Mouse (Mus musculus) adrenal gland, adult 18-20 months (tissue): ENCODE measurements at regions not wholly inside any gene's neighbourhood (a gene's known extent, or its start where the extent isn't known, plus 50 kb on each side); places are given as distances from the start of the nearest gene placed in this dataset.

Experiments used
- DNase-seq, 2 experiments: peaks; one replicate each; pipeline ENCODE4 v3.0.0; 2021 to 2022; ENCODE audit warnings: low spot score in 2 of 2

DNA sequence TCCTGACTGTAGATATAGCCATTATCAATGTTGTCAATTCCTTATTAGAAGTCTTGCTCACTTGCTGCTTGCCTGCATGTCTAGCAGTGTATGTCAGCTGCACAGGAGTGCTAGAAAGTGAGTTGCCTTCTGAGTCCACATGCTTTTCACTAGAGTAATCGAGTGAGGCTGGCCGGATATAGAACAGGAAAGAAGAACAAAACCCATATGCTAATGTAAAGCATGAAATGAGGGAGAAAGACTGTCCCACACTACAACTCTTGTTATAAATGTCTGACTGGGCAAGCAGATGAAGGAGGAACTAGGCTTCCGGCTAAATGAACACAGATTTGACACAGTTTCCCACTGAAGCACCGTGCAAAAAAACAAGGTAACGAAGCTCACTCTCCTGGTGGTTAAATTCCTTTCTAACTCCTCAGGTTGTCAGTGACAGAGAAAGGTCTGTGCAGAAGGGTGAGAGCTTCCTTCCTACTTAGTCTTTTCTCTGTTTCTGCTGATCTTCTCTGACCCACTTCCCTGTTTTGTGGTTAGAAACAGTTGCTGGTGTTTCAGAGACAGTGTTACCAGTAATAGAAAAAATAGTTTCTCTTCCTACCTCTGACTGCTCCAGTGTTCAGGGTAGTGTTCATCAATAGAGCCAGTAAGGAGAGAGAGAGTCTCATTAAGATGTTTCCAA lies 399.0 kb downstream of the Atp23 start:
- no peak for DNase-seq

DNA sequence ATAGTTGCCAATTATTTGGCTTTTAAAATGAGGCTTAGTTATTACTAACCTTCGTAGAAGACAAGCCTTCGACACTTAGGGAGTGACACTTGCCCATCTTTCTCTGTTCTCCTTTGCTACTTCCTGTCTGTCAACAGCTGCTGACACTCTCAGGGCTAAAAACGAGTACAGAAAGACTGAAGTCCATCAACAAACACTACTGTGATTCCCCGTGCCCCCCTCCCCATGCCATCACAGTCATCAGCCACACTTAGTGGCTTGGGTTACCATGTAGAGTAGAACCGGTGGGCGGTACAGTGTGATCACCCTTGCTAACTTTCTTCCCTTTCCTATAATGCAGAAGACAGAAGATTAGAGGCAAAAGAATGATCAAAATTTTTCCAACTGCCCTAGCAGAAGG lies 402.4 kb downstream of the Atp23 start:
- no peak for DNase-seq

DNA sequence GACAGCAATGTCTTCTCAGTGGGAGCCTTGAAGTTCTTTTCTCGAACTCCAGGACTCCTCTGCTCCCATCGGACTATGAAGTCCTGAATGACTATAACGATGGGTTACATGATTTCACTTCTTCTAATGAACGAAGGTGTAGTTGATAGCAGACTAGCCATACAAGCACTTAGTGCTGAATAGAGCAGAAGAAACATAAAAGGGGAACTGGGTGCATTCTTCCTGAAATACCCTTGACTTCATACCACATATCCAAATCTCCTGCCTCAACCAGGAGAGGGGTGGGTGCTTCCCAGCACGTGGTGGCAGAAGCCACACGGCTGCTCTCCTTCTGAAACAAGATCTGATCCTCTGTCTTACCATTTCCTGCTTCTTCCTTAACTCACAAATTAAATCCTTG lies 407.4 kb downstream of the Atp23 start:
- no peak for DNase-seq

DNA sequence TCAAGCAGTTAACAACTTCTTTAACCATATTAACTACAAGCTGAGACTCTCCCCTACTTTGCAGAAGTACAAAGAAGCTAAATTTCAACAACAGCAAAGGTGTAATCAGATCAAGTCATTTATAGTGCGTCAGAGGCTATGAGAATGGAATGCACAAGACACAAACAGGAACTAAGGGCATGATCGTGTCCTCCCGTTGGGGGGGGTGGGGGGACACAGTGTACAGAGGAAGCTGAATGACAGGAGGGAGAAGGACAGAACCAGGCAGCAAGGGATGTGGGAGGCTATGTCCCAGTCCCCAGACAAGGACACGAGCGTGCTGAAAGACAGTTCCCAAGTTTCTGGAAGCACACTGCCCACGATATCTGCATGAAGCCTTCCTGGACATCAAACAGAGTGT lies 408.9 kb downstream of the Atp23 start:
- no peak for DNase-seq

DNA sequence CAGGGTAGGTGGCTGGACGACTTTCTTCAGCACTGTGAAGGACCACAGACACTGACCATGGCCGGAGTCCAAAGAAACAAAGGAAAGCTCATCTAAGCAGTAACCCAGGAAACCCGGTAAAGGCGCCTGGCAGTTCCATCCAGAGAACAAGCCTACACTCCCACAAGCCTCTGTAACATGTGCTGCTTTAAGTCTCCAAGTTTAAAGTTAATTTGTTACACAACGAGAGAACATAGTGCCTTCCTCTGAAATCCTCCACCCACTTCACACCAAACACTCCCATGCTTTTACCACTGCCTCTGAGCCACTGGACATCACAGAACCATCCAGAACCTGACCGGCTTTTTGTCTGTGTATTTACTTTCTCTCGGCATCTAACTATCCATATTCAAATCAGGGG lies 416.0 kb downstream of the Atp23 start:
- DNase-seq = no peak

DNA sequence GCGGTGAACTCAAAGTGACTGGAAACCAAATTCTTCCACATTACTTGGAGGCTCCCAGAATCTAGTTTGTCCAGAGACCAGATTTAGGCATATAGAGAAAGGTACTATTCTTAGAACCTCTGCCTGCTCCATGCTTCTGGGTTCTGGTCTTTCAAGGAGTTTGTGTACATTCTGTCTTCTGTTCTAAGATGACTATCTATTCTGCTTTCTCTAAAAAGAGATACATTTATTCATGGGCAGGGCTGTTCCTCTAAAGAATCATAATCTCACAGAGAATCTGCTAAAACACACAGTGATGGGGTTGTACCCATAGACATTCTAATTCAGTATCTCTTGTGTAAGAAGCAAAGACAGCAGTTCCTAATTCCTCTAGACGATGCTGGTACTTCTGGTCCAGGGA lies 417.7 kb downstream of the Atp23 start:
- no peak for DNase-seq

DNA sequence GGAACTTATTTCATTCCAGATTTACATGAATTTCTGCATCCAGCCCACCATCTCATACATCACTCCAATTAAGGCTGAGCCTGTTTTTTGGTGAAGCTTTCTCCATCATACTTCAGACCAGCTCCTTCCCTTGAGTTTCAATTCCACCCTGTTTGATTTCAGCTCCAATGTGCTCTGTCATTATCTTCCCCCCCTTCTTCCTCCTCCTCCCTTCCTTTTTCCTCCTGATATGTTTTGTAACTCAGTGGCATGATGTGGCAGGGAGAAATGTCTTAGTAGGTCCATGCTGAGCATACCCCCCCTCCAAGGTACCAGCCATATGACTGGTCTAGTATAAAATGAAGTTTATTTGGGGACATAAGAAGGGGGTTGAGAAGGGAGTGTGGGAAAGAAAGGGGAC lies 420.8 kb downstream of the Atp23 start:
- DNase-seq = no peak

DNA sequence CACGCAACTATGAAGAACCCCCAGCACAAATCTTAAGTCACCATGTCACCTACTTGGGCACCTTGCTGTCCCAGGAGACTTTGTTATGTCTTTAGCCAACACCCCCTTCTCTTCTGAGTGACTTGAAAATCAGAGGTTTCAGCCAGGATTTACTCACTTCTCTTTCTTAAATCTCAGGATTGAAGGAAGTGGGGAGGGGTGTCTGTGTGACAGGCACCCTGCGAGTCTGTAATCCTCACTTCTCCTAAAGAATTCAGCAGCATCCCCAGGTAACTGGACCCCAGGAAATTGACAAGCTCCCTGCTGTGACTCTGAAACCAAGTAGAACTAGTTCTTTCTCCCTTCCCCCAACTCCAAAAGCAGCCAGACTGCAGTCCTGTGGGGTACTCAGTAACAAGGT lies 421.4 kb downstream of the Atp23 start:
- no peak for DNase-seq

DNA sequence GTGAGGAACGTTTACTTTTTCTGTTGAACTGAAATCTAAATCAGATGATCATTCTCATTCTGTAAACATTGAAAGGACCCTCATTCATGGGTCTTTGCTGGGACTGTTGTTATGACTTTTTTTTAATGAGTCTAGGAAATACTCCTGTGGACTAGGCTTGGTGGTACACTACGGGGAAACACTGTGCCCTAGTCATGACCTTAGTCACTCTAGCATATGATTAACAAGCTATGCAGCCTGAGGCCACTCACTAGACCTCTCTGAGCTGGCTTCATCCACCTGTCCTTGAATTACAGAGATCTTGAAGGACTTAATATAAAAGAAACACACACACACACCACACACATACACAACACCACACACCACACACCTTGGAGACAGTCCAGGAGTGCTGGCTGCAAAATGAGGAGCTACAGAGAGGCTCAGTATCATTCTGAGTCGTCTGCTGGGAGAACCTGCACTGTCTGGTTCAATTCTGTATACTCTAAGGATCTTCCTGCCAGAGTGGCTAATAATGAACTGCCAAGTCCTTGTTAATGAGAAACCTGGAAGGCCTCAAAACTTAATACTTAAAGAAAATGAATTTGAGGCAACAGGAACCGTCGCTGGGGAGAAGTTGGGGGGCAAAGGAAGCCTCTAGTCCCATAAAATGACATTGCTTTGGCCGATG lies 428.0 kb downstream of the Atp23 start:
- DNase-seq = no peak

DNA sequence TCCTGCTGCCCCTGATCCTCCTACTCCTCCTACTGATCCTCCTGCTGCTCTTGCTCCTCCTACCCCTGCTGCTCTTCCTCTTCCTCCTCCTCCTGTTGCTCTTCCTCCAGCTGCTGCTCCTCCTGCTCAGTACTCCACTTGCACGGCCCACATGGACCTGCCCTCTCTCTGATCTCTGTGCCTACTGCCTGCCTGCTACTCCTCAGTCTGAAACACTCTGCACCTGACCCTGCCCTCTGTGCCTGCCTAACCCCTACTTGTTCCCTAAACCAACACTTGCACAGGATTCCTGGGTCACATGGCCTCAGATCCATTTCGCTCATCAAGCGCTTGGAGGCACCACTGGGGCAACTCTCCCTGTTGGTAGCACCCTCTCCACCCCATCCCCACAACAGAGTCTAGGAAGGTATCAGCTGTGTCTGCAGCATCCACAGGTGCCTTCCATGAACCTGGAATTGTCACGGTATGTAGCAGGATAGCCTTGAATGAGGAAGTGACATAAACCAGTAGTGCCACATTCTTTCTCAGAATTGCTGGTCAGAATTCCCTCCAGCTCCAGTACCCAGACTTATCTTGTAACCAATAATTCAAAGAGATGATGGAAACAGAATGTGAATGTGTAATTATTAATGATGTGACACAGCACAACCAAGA lies 430.2 kb downstream of the Atp23 start:
- no peak for DNase-seq

DNA sequence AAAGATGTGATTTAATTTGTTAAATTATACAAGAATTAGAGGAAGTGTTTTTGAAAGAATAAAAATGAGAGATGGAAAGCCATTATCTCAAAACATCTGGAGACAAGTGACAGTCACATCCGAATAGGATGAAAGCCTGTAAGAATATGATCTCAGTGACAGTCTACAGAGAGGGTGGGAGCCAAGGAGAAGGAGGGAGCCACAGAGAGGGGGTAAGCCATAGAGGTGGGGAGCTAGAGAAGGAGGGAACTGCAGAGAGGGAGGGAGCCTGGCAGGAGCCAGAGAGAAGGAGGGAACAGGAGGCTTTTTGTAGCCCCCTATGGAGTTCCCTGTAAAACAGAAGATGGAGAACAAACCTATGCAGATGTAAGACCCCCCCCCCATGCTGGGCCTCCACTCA lies 438.4 kb downstream of the Atp23 start:
- DNase-seq = no peak

DNA sequence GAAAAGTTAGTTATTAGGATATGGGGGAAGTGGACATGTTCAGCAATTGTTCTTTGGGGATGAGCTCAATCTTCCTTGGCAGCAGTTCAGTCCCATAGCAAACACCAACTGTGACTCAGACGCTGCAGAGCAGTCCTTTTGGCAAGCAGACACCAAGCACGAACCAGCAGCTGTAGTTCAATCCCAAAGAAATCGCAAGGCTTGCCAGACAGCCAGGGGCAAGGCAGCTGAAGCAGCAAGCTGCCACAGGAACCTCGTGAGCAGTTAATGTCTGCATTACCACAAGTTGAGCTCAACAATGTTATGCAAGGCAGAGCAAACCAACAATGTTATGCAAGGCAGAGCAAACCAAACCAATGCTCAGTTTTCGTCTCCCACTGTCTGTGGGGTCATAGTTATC lies 442.6 kb downstream of the Atp23 start:
- no peak for DNase-seq

DNA sequence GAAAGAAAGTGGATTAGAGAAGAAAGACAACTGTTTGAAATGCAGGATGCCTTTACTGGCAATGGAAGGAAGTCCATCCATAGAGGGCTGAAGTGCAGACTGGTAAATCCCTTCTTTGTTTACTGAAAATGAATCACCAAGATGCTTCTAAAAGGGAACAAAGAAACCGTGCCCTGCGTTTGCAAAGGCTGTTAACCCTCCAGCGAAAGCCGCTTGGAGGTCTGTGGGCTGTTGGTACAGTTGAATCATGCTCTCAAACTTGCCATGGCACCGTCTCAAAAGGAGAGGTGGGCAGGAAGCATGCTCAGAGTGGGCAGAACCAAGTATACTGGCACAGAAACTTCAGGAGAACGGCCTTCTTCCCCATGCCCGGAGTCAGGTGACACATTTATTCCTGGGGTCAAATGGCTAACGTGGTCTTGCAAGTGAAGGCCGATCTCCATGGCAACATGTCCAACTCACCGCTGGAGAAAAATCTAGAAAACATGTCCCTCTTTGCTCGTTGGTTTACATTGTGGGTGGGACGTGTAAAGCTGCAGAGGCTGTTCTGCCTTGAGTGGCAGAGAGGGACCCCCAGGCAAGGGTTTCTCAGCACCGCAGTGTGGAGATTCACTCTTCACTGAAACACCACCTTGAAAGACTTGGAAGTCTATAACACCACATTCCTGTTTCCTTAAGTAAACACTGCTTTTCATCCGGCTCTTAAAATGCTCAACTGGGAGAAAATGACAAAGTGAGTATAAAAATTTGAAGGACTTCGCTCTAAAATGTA lies 448.2 kb downstream of the Atp23 start:
- DNase-seq = no peak

DNA sequence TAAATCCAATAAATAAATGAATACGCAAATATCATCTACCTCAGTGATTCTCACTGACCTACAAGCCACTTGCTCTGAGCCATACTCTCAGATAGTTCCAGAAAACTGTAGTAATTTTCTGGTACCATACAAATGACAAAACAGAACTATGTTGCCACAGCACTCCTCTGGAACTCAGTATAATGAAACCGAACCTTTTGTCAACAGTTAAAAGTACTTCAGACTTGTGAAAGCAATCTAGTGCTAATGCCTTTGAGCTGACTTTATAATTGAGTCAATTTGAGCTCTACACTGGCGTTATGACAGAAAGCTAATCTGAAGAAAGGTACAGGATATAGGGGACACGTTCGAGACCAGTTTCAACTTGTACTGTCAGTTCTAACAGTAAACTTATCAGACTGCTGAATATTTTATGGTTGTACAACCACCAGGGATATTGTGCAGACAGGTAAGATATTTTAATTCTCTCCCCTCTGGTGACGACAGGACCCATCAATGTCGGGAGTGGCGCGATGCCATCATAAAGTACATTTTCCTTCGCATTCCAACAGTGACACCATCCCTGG lies 449.0 kb downstream of the Atp23 start:
- no peak for DNase-seq

DNA sequence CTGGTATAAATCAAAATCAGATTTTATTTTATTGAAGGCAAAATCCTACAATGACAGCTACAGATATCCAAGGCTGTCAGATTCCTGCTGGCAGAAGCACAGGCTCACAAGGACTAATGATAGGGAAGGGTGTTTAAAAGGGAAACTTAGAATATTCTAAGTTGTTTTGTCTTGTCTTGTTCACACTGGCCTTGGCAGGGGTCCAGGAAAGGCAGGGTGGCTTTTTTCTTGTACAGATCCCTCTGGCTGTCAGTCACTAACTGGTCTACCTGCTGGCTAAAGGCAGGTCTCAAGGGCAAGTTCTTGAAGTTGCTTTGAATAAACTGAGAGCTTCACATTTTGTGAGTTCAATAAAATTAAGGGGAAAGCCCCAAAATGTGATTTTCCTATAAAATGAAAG lies 465.3 kb downstream of the Lrig3 start:
- DNase-seq = no peak

DNA sequence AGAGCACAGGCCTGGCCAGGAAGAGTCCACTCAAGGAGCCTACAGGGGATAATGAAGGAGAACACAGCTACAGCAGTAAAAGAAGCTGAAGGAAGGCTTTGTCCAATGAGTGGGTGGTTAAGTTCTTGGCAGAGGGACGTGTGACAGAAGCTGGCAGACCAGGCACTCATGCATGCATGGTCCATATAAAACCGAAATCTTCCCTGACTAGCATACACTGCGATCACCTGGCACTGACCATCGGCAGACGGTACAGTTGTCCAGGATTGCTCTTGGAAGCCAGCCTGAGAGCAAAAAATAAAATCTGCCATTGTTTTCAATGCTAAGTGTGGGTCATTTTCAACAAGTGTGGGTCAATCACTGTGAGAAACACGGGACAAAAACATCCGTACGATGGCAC lies 464.4 kb downstream of the Lrig3 start:
- no peak for DNase-seq

DNA sequence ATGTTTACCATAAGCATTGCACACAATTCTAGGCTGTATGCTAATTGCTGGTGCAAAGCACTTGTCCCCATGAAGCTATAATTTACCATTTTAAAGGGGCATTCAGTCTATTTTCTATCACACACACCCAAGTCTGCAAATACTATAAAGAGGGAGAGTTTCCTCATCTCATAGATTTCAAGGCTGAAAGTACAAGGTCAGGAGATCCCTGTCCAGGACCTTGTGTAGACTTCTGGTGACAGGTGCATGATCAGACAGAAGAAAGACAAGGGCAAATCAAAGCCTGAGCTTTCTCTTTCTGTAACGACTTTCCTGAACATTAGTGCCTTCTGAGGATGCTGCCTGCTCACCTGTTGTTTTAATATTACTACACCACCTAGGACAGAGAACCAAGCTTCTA lies 463.5 kb downstream of the Lrig3 start:
- DNase-seq = no peak

DNA sequence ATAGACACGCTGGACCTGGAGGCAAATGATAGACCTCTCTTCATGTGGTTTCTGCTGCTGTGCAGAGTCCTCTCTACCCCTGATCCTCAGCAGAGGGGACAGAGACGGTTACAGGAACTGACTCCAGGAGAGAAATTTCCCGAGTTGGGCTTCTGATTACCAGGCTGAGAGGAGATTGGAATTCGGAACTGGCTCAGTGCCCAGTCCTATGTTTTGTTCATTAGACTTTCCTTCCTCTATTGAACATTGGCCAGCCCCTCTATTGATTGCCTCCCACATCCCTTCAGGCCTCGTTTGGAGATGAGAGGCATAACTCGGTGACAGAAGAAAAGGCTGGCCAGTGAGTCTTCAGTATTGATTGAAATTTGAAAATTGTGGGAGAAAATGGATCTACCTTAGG lies 456.1 kb downstream of the Lrig3 start:
- no peak for DNase-seq

DNA sequence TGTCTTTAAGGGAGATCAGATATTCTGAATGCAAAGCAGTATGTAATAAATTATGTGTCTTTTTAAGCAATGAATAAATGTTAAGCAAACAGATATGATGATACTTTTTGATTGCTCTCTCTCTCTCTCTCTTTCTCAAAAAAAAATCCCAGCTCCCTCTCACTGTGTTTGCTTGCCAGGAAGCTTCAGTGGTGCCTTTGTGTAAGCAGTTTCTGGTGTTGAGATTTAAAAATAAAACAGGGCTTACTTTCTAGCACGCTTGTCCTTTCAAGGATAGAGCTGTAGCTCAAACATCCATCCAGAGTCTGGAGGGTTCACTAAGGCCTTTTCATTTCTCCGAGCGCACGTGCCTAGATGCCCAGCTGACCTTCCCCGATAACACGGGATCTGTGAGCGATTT lies 447.8 kb downstream of the Lrig3 start:
- DNase-seq = no peak

DNA sequence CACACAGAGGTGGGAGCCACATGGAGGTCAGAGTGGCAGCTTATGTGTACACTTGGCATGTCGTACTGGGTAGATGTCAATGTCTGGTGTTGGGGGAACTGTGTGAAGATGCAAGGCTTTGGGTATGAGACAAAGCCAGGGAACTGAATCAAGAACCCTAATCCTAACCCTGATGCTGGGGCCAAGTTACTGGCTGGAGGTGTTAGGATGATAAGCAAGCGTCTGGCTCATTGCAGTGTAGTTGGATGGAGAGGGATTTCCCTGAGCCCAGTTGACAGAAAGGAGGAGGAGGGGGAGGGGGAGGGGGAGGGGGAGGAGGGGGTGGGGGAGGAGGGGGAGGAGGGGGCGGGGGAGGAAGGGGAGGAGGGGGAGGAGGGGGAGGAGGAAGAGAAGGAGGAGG lies 426.3 kb downstream of the Lrig3 start:
- DNase-seq = no peak

DNA sequence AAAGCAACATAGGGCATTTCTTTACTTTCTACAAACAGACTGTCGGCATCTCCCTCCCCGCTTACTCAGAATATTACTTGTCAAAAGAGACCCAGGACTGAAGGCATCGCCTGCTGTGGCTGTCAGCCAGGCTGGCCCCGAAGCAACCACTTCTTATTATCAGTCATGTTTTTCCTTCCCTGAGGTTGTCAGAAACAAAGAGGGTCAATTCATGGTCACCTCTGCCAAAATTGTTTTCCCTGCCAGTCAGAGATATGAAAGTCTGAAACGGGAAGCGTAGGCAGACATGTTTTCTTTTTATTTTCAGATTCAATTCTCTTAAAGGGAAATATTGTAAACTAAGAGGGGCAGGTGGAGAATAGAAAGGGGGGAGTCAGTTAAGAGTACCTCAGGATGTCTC lies 425.8 kb downstream of the Lrig3 start:
- no peak for DNase-seq

DNA sequence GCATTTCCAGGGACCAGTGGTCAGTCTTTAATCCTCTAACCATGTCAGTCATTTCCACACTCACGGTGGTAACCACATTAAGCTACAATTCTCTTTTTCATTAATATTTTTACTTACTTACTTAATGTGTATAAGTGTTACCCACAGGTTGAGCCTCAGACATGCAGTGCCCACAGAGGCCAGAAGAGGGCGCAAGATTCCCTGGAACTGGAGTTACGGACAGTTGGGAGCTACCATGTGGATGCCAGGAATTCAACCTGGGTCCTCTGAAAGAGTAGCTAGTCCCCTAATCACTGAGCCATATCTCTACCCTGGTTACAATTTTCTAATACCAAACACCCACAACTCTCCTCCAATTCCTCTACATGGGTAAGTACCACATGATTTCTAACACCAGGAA lies 420.5 kb downstream of the Lrig3 start:
- peak in 1 of 2 experiments; percentile 2 for DNase-seq
